ENCODE assay signal across 20 mouse cellular contexts in genomic region chr9:77568789-77569506, GRCm38 (mm10). TPM values are rescaled to one million over a fixed set of nuclear protein-coding genes. Genes with fewer than 3 reads are reported as not detected.
DNase-seq lines count a peak whose midpoint lies in the region; ATAC-seq and TF ChIP-seq lines count a peak whose summit lies in the region.
"Had no signal": no experiment of that assay in that cellular context is flagged by ENCODE, and none has a peak within 500 bp of the region (broad histone marks: within the 10 kb centered on the region; RNA-seq: fewer than 3 reads in every experiment).

No protein-coding gene starts in this region.

- H3K27ac ChIP-seq in hindbrain, postnatal 0 days: no peak overlapping the region
- no peak overlapping the region for H3K27ac ChIP-seq in hindbrain, embryonic 11.5 days (ENCODE audit: low read depth, low read length)
- no peak overlapping the region for H3K27ac ChIP-seq in midbrain, embryonic 13.5 days
- no peak overlapping the region; the same call in 1 of the 2 replicates for H3K27ac ChIP-seq in midbrain, embryonic 10.5 days (replicated peaks)
- no peak overlapping the region for H3K27ac ChIP-seq in forebrain, postnatal 0 days (ENCODE audit: low read depth, low read length)
- H3K27ac ChIP-seq: heart, embryonic 15.5 days; layer of hippocampus, adult 2 months; limb, embryonic 15.5 days; liver, embryonic 15.5 days; macrophage; stomach, postnatal 0 days had no signal

- no peak overlapping the region for H3K4me3 ChIP-seq in hindbrain, postnatal 0 days (ENCODE audit: low read length)
- H3K4me3 ChIP-seq in hindbrain, embryonic 11.5 days (ENCODE audit: low read depth, low read length): no peak overlapping the region
- H3K4me3 ChIP-seq in midbrain, embryonic 13.5 days (replicated peaks): no peak overlapping the region
- no peak overlapping the region for H3K4me3 ChIP-seq in midbrain, embryonic 10.5 days
- no peak overlapping the region for H3K4me3 ChIP-seq in forebrain, postnatal 0 days (ENCODE audit: low read depth, low read length)
- H3K4me3 ChIP-seq: heart, embryonic 15.5 days; layer of hippocampus, adult 2 months; limb, embryonic 15.5 days; liver, embryonic 15.5 days had no signal

- no peaks in the 10 kb centered on the region for H3K27me3 ChIP-seq in hindbrain, postnatal 0 days (ENCODE audit: insufficient read depth, low read length)
- no peaks in the 10 kb centered on the region for H3K27me3 ChIP-seq in hindbrain, embryonic 11.5 days (ENCODE audit: control insufficient read depth, insufficient read depth, low read length)
- H3K27me3 ChIP-seq in midbrain, embryonic 13.5 days: 0 out of 2 replicates have a peak, but pooled peaks cover 4% of the 10 kb centered on the region
- no peaks in the 10 kb centered on the region; the same call in 1 of the 2 replicates for H3K27me3 ChIP-seq in midbrain, embryonic 10.5 days (ENCODE audit: low read depth, poor library complexity, severe bottlenecking)
- no peaks in the 10 kb centered on the region for H3K27me3 ChIP-seq in forebrain, postnatal 0 days (ENCODE audit: insufficient read depth, low read length)
- H3K27me3 ChIP-seq: heart, embryonic 15.5 days; limb, embryonic 15.5 days; liver, embryonic 15.5 days had no signal

- no peaks in the 10 kb centered on the region for H3K9me3 ChIP-seq in hindbrain, postnatal 0 days (ENCODE audit: low read length)
- H3K9me3 ChIP-seq in hindbrain, embryonic 11.5 days (ENCODE audit: control insufficient read depth, low read length): no peaks in the 10 kb centered on the region
- H3K9me3 ChIP-seq in midbrain, embryonic 13.5 days: no peaks in the 10 kb centered on the region
- no peaks in the 10 kb centered on the region for H3K9me3 ChIP-seq in midbrain, embryonic 10.5 days (replicated peaks)
- no peaks in the 10 kb centered on the region for H3K9me3 ChIP-seq in forebrain, postnatal 0 days (ENCODE audit: low read length)
- H3K9me3 ChIP-seq: heart, embryonic 15.5 days; limb, embryonic 15.5 days; liver, embryonic 15.5 days had no signal

- H3K4me1 ChIP-seq in hindbrain, postnatal 0 days (ENCODE audit: insufficient read depth, low read length): no peaks in the 10 kb centered on the region
- no peaks in the 10 kb centered on the region for H3K4me1 ChIP-seq in hindbrain, embryonic 11.5 days (replicated peaks; ENCODE audit: control insufficient read depth, insufficient read depth, low read length)
- H3K4me1 ChIP-seq in midbrain, embryonic 13.5 days (replicated peaks): peaks cover 9% of the 10 kb centered on the region
- H3K4me1 ChIP-seq in midbrain, embryonic 10.5 days: peaks cover 12% of the 10 kb centered on the region
- H3K4me1 ChIP-seq in forebrain, postnatal 0 days (ENCODE audit: insufficient read depth): 0 out of 2 replicates have a peak, but pooled peaks cover 6% of the 10 kb centered on the region
- H3K4me1 ChIP-seq: limb, embryonic 15.5 days; liver, embryonic 15.5 days had no signal

- H3K9ac ChIP-seq in hindbrain, postnatal 0 days (replicated peaks; ENCODE audit: low read length): no peak overlapping the region
- no peak overlapping the region for H3K9ac ChIP-seq in hindbrain, embryonic 11.5 days (ENCODE audit: low read depth, low read length)
- no peak overlapping the region for H3K9ac ChIP-seq in midbrain, embryonic 13.5 days (replicated peaks)
- no peak overlapping the region for H3K9ac ChIP-seq in forebrain, postnatal 0 days
- H3K9ac ChIP-seq: heart, embryonic 15.5 days; limb, embryonic 15.5 days; liver, embryonic 15.5 days had no signal

- H3K4me2 ChIP-seq in hindbrain, postnatal 0 days (ENCODE audit: low read depth, low read length): 0 out of 2 replicates have a peak overlapping the region, but pooled peaks have one; percentile 19
- H3K4me2 ChIP-seq in hindbrain, embryonic 11.5 days (replicated peaks; ENCODE audit: low read depth, low read length): no peak overlapping the region
- no peak overlapping the region for H3K4me2 ChIP-seq in midbrain, embryonic 13.5 days (replicated peaks)
- no peak overlapping the region for H3K4me2 ChIP-seq in forebrain, postnatal 0 days (ENCODE audit: low read depth)
- H3K4me2 ChIP-seq: heart, embryonic 15.5 days; limb, embryonic 15.5 days; liver, embryonic 15.5 days had no signal

- TF ChIP-seq CTCF in hindbrain, postnatal 0 days (IDR thresholded peaks at IDR 0.05; ENCODE audit: low read depth): no peak
- no peak for TF ChIP-seq CTCF in forebrain, postnatal 0 days (IDR thresholded peaks at IDR 0.05; ENCODE audit: low read depth)

- DNase-seq in hindbrain, postnatal 0 days (ENCODE audit: low spot score): no peak
- no peak for DNase-seq in hindbrain, embryonic 11.5 days (ENCODE audit: low spot score)
- no peak for DNase-seq in midbrain, embryonic 10.5 days (ENCODE audit: low spot score)
- DNase-seq in forebrain, postnatal 0 days: peak; percentile 47
- DNase-seq in thymus, postnatal 4 days: no peak
- DNase-seq in embryo, embryonic 10.5 days (ENCODE audit: low spot score): no peak
- DNase-seq: adrenal gland, postnatal 14 days; cerebellum, adult 18-20 months; gastrocnemius, postnatal 36 days; kidney, adult 8-10 months; right cerebral cortex, adult 18-20 months had no signal

- 27% methylated on average over 13 of the region's 13 CpGs for WGBS in hindbrain, postnatal 0 days
- WGBS in hindbrain, embryonic 11.5 days: 39% methylated on average over 13 of the region's 13 CpGs
- WGBS in midbrain, embryonic 13.5 days: 14% methylated on average over 13 of the region's 13 CpGs
- 26% methylated on average over 13 of the region's 13 CpGs for WGBS in midbrain, embryonic 10.5 days
- WGBS in forebrain, postnatal 0 days: 17% methylated on average over 13 of the region's 13 CpGs

- no peaks in the 10 kb centered on the region for H3K36me3 ChIP-seq in hindbrain, postnatal 0 days (ENCODE audit: insufficient read depth, low read length)
- H3K36me3 ChIP-seq in hindbrain, embryonic 11.5 days (ENCODE audit: control insufficient read depth, insufficient read depth, low read length): no peaks in the 10 kb centered on the region
- H3K36me3 ChIP-seq in midbrain, embryonic 13.5 days: no peaks in the 10 kb centered on the region
- H3K36me3 ChIP-seq in midbrain, embryonic 10.5 days: no peaks in the 10 kb centered on the region
- H3K36me3 ChIP-seq in forebrain, postnatal 0 days (ENCODE audit: insufficient read depth): no peaks in the 10 kb centered on the region
- H3K36me3 ChIP-seq: G1E; heart, embryonic 15.5 days; limb, embryonic 15.5 days; liver, embryonic 15.5 days had no signal

- ATAC-seq in hindbrain, postnatal 0 days: no peak
- no peak for ATAC-seq in hindbrain, embryonic 11.5 days (ENCODE audit: low FRiP score)
- 0 out of 2 replicates have a peak, but pooled peaks have one; percentile 34 for ATAC-seq in midbrain, embryonic 13.5 days
- peak; percentile 97 for ATAC-seq in forebrain, postnatal 0 days
- ATAC-seq: inflammation-experienced regulatory T-cells, adult 6 months had no signal

RNA-seq across cellular contexts. Expression of gene Lrrc1, which starts 24.3 kb away (rescaled TPM):
- total RNA-seq in hindbrain, postnatal 0 days (2014; rRNA removed): 19.8 and 49.7 TPM in 2 replicates
- 7.4 and 7.6 TPM in 2 replicates for polyA plus RNA-seq in hindbrain, postnatal 0 days (2015; fragmentation: Nextera tagmentation; extraction: Ambion mirVana)
- 9.0 and 10.2 TPM in 2 replicates for polyA plus RNA-seq in hindbrain, embryonic 11.5 days (2014; fragmentation: Nextera tagmentation; extraction: Ambion mirVana)
- polyA plus RNA-seq in midbrain, embryonic 13.5 days (2015; fragmentation: Nextera tagmentation; extraction: Ambion mirVana): 4.8 and 5.0 TPM in 2 replicates
- polyA plus RNA-seq in midbrain, embryonic 10.5 days (2016; fragmentation: Nextera tagmentation; extraction: Ambion mirVana): 5.8 and 6.5 TPM in 2 replicates
- 11.9 and 14.8 TPM in 2 replicates for total RNA-seq in forebrain, postnatal 0 days (2014; rRNA removed)
- polyA plus RNA-seq in forebrain, postnatal 0 days (2015; fragmentation: Nextera tagmentation; extraction: Ambion mirVana): 3.8 and 5.4 TPM in 2 replicates
- polyA plus RNA-seq: G1E had no signal

Comparison
In these comparisons a context has a peak if more than half of its experiments do, and no peak if none do; other contexts are left out.
1. ATAC-seq: peak in midbrain, embryonic 13.5 days (single experiment) and forebrain, postnatal 0 days (single experiment); none in hindbrain, postnatal 0 days (single experiment) and hindbrain, embryonic 11.5 days (single experiment).